Mouse (Mus musculus): ENCODE measurements around the gene Prnp.

DNA sequence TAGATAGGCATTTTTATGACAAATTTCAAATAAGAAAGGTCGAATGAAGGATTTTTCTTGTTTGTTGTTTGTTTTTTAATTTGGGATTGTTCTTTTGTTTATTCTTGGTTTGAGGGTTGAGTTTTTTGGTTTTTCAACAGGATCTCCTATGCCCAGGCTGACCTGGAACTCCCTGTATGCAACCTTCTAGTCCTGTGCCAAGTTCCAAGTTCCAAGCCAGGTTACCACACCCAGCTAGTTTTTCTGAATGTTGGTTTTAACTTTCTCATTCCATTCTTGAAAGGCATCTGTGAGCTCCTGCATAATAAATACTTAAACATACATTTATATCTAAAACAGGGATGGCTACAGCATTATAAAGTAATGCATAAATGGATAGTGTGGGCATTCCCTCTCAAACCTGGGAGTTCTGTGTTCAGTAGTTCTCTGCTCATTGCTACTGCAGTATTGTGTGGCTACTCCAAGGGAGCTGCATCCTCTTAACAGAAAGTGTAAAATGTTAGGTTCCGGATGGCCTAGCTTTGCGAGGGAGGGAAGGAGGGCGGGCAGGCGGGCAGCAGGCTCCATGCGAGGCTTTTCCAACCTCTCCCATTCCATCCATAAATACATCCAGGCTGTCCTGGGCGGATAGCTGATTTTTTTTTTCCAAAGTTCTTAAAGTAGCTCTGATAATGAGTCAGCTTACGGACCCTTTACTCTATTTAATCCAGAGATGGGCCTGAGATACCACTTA is 3.0 kb downstream of the Prnp start:
- TF ChIP-seq POLR2A (IDR thresholded peaks at IDR 0.05; ENCODE audit: low read depth, low read length) (no peak), CTCF (conservative IDR thresholded peaks at IDR 0.05; ENCODE audit: insufficient read depth, insufficient read length, low read depth, low read length) (no peak)

Measured in kidney, adult 2 months (tissue).